Mouse (Mus musculus) small intestine, adult 2 months (tissue): ENCODE results near the gene Cdh13.

Source experiments
- CTCF ChIP-seq: fragments of 200-500 bp; IDR thresholded peaks from 2 replicates; pipeline ENCODE4 v1.5.1; 2012; ENCODE audit warnings: low read depth, mild to moderate bottlenecking, control low read depth, inconsistent platforms, low read length, moderate library complexity, mixed read lengths; ENCODE audit not compliant: insufficient replicate concordance, insufficient read length; ENCODE audit errors: extremely low read depth
- POLR2A ChIP-seq: fragments of 200-500 bp; IDR thresholded peaks from 2 replicates; pipeline ENCODE4 v1.6.1; 2012; ENCODE audit warnings: low read depth, mild to moderate bottlenecking, control low read depth, inconsistent platforms, low read length, moderate library complexity

DNA sequence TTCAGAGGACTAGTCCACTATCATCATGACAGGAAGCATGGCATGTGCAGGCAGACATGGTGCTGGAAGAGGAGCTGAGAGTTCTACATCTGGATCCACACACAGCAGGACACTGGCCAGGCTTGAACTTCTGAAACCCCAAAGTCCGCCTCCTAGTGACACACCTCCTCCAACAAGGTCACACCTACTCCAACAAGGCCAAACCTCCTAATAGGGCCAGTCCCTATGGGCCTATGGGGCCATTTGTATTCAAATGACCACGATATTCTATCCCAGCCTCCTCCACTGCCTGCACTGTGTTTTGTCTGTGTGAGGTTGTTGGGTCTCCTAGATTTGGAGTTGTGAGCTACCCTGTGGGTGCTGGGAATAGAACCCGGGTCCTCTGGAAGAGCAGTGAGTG is 1060.1 kb downstream of the Cdh13 start:
- TF ChIP-seq CTCF: no peak
- no peak for TF ChIP-seq POLR2A
